Mouse (Mus musculus): ENCODE results near the gene Nek7.

Gene Nek7

GRCm38 (mm10) chr1:138550184-138550583 is 69.8 kb downstream of the Nek7 start:
- ChIA-PET CTCF (no interaction called here), POLR2A (interaction anchor here in 2 of 4 experiments (0.6 to 0.8 kb wide), 2 partner anchors 59 to 930 kb away, joined by 4 to 5 read pairs; no protein-coding TSS in a partner anchor)

GRCm38 (mm10) chr1:138542170-138542515 is 77.8 kb downstream of the Nek7 start:
- POLR2A ChIA-PET: interaction anchor here in 1 of 4 experiments (0.7 kb wide), 1 partner anchor 78 kb away, joined by 3 read pairs; no protein-coding TSS in a partner anchor
- CTCF ChIA-PET: interaction anchor here in 1 of 4 experiments (1.0 kb wide), 1 partner anchor 78 kb away, joined by 3 read pairs; the partner anchor contains the start of gene Nek7

- POLR2A ChIA-PET: interaction anchor here in 1 of 4 experiments (0.7 kb wide), 1 partner anchor 79 kb away, joined by 3 read pairs; no protein-coding TSS in a partner anchor
- CTCF ChIA-PET: interaction anchor here in 1 of 4 experiments (1.0 kb wide), 1 partner anchor 78 kb away, joined by 3 read pairs; the partner anchor contains the start of gene Nek7
These were observed 78.3 kb downstream of the Nek7 start for GRCm38 (mm10) chr1:138541495-138542169.

GRCm38 (mm10) chr1:138539713-138540112 is 80.2 kb downstream of the Nek7 start:
- ChIA-PET POLR2A (interaction anchor here in 2 of 4 experiments (0.7 to 1.1 kb wide), 2 partner anchors 68 to 600 kb away, joined by 3 read pairs; no protein-coding TSS in a partner anchor), CTCF (no interaction called here)

- POLR2A ChIA-PET: interaction anchor here in 2 of 4 experiments (0.6 to 1.3 kb wide), 4 partner anchors 20 to 1430 kb away, joined by 3 to 4 read pairs (median 3); no protein-coding TSS in a partner anchor
- CTCF ChIA-PET: interaction anchor here in 3 of 4 experiments (0.6 to 0.9 kb wide), 3 partner anchors 214 to 668 kb away, joined by 3 read pairs; no protein-coding TSS in a partner anchor
These were observed 81.7 kb downstream of the Nek7 start for GRCm38 (mm10) chr1:138538217-138538616.

GRCm38 (mm10) chr1:138535758-138536574 is 84.0 kb downstream of the Nek7 start:
- CTCF ChIA-PET: no interaction called here
- POLR2A ChIA-PET: no interaction called here

GRCm38 (mm10) chr1:138530604-138531003 is 89.3 kb downstream of the Nek7 start:
- ChIA-PET POLR2A (no interaction called here), CTCF (no interaction called here)

GRCm38 (mm10) chr1:138523962-138524361 is 96.0 kb downstream of the Nek7 start:
- ChIA-PET CTCF (no interaction called here), POLR2A (no interaction called here)

- POLR2A ChIA-PET: interaction anchor here in 1 of 4 experiments (0.7 kb wide), 1 partner anchor 19 kb away, joined by 3 read pairs; no protein-coding TSS in a partner anchor
- CTCF ChIA-PET: no interaction called here
These were observed 101.7 kb downstream of the Nek7 start for GRCm38 (mm10) chr1:138518235-138518634.

GRCm38 (mm10) chr1:138517360-138518099 is 102.4 kb downstream of the Nek7 start:
- CTCF ChIA-PET: no interaction called here
- POLR2A ChIA-PET: interaction anchor here in 3 of 4 experiments (0.5 to 0.7 kb wide), 3 partner anchors 20 to 1220 kb away, joined by 3 to 4 read pairs (median 3); no protein-coding TSS in a partner anchor

- ChIA-PET CTCF (no interaction called here), POLR2A (interaction anchor here in 2 of 4 experiments (0.5 to 0.7 kb wide), 2 partner anchors 459 to 1219 kb away, joined by 3 to 4 read pairs; no protein-coding TSS in a partner anchor)
These were observed 103.0 kb downstream of the Nek7 start for GRCm38 (mm10) chr1:138516946-138517345.

- POLR2A ChIA-PET: no interaction called here
- CTCF ChIA-PET: no interaction called here
These were observed 104.6 kb downstream of the Nek7 start for GRCm38 (mm10) chr1:138515362-138515761.

- CTCF ChIA-PET: no interaction called here
- POLR2A ChIA-PET: no interaction called here
These were observed 106.0 kb downstream of the Nek7 start for GRCm38 (mm10) chr1:138513982-138514381.

- ChIA-PET POLR2A (no interaction called here), CTCF (no interaction called here)
These were observed 109.4 kb downstream of the Nek7 start for GRCm38 (mm10) chr1:138510566-138510965.

GRCm38 (mm10) chr1:138507446-138508043 is 112.4 kb downstream of the Nek7 start:
- ChIA-PET POLR2A (no interaction called here), CTCF (no interaction called here)

- POLR2A ChIA-PET: no interaction called here
These were observed 112.9 kb downstream of the Nek7 start for GRCm38 (mm10) chr1:138507014-138507413.

GRCm38 (mm10) chr1:138504228-138504627 is 115.7 kb downstream of the Nek7 start:
- CTCF ChIA-PET: interaction anchor here in 1 of 4 experiments (0.6 to 1.0 kb wide), 2 partner anchors 116 to 250 kb away, joined by 3 read pairs; partner anchors contain the start of gene Nek7
- POLR2A ChIA-PET: interaction anchor here in 1 of 4 experiments (1.0 kb wide), 1 partner anchor 115 kb away, joined by 3 read pairs; no protein-coding TSS in a partner anchor

More at GRCm38 (mm10) chr1:138507014-138507413, 112.9 kb downstream of the Nek7 start:
- CTCF ChIA-PET: no interaction called here

- POLR2A ChIA-PET: no interaction called here
- CTCF ChIA-PET: no interaction called here
These were observed 119.2 kb downstream of the Nek7 start for GRCm38 (mm10) chr1:138500691-138501090.

GRCm38 (mm10) chr1:138500155-138500554 is 119.8 kb downstream of the Nek7 start:
- CTCF ChIA-PET: no interaction called here
- POLR2A ChIA-PET: interaction anchor here in 1 of 4 experiments (0.6 kb wide), 1 partner anchor 140 kb away, joined by 3 read pairs; no protein-coding TSS in a partner anchor

Measured in embryonic stem cell, embryonic (primary cell).